Mouse (Mus musculus) liver, adult 2 months (tissue): ENCODE results near the gene Tmtc4. TPM values are rescaled to one million over a fixed set of nuclear protein-coding genes. Genes with fewer than 3 reads are reported as not detected.

Source experiments
- DNase-seq: peaks from one replicate; pipeline ENCODE4 v3.0.0-alpha.2; 2011; ENCODE audit warnings: low read depth, low spot score; ENCODE audit errors: extremely low read depth
- H3K27ac ChIP-seq: fragments of 200-500 bp; replicated peaks from 2 replicates; pipeline ENCODE4 v1.5.1; 2012; ENCODE audit warnings: low read depth, mild to moderate bottlenecking, control low read depth, inconsistent platforms, low read length; ENCODE audit not compliant: insufficient read depth
- H3K27me3 ChIP-seq: fragments of 200-500 bp; 2 replicates; pipeline ENCODE4 v1.6.1; 2012; ENCODE audit warnings: mild to moderate bottlenecking, moderate library complexity, low read length, inconsistent platforms; ENCODE audit not compliant: control insufficient read depth, insufficient read depth
- H3K36me3 ChIP-seq: fragments of 200-500 bp; 2 replicates; pipeline ENCODE4 v1.6.1; 2012; ENCODE audit warnings: low read length, inconsistent platforms; ENCODE audit not compliant: control insufficient read depth, insufficient read depth
- H3K4me1 ChIP-seq: fragments of 200-500 bp; 2 replicates; pipeline ENCODE4 v1.6.1; 2011; ENCODE audit warnings: low read length; ENCODE audit not compliant: control insufficient read depth, insufficient read depth
- H3K4me3 ChIP-seq: fragments of 200-500 bp; 2 replicates; pipeline ENCODE4 v1.5.1; 2011; ENCODE audit warnings: low read depth, mild to moderate bottlenecking, control low read depth, low read length, moderate library complexity; ENCODE audit not compliant: insufficient read depth
- H3K79me2 ChIP-seq: fragments of 200-500 bp; 2 replicates; pipeline ENCODE4 v1.6.1; 2012; ENCODE audit warnings: inconsistent platforms, mild to moderate bottlenecking, low read length, moderate library complexity; ENCODE audit not compliant: control insufficient read depth, insufficient read depth
- H3K9ac ChIP-seq: fragments of 200-500 bp; 2 replicates; pipeline ENCODE4 v1.6.1; 2012; ENCODE audit warnings: low read depth, mild to moderate bottlenecking, control low read depth, inconsistent platforms, low read length
- CTCF ChIP-seq: fragments of 200-500 bp; IDR thresholded peaks from 2 replicates; pipeline ENCODE4 v1.5.1; 2011; ENCODE audit warnings: low read depth, low read length, control low read depth
- POLR2A ChIP-seq: fragments of 200-500 bp; IDR thresholded peaks from 2 replicates; pipeline ENCODE4 v1.6.1; 2011; ENCODE audit warnings: low read length, control low read depth; ENCODE audit not compliant: insufficient read depth; ENCODE audit errors: extremely low read depth
- WGBS: fragments of 180-500 bp; shearing (Covaris S2); methylation state at CpG from one replicate; pipeline ENCODE4 v1.1.7; 2018; 5-methylcytosine and 5-hydroxymethylcytosine counted together
- polyA plus RNA-seq: library from polyadenylated mRNA; depleted of rRNA; stranded (reverse); fragments of >200 nt; gene quantifications from 2 replicates; pipeline ENCODE4 v1.2.3, GENCODE M21; 2012
- total RNA-seq: library from RNA; depleted of rRNA; stranded (reverse); fragments of >200 nt; gene quantifications from 2 replicates; pipeline ENCODE4 v1.2.3, GENCODE M21; 2014

The Tmtc4 gene
- total and polyA plus RNA-seq, 2 experiments = 5.3 to 7.0 TPM

GRCm38 (mm10) chr14:122942757-122943474, 40.9 kb downstream of the Tmtc4 start:
- 94% methylated on average over 4 of the region's 4 CpGs for WGBS
- H3K9ac ChIP-seq = no peak overlapping the region

GRCm38 (mm10) chr14:122936460-122936859, 47.4 kb downstream of the Tmtc4 start:
- Histone ChIP-seq H3K4me3 (no peak overlapping the region), H3K9ac (no peak overlapping the region), H3K79me2 (no peaks in the 10 kb centered on the region), H3K27ac (no peak overlapping the region), H3K36me3 (peaks cover 7% of the 10 kb centered on the region; the same call in 1 of the 2 replicates), H3K27me3 (no peaks in the 10 kb centered on the region), H3K4me1 (no peaks in the 10 kb centered on the region)
- 68% methylated on average over 1 of the region's 1 CpGs for WGBS
- TF ChIP-seq POLR2A (no peak), CTCF (0 out of 2 replicates have a peak, but pooled peaks have one; percentile 5)
- DNase-seq = no peak

More at GRCm38 (mm10) chr14:122942757-122943474, 40.9 kb downstream of the Tmtc4 start:
- no peaks in the 10 kb centered on the region for H3K27me3 ChIP-seq
- DNase-seq = no peak
- H3K27ac ChIP-seq = no peak overlapping the region
- TF ChIP-seq CTCF (no peak), POLR2A (no peak)
- peaks cover 2% of the 10 kb centered on the region; the same call in 1 of the 2 replicates for H3K4me1 ChIP-seq
- no peak overlapping the region for H3K4me3 ChIP-seq
- no peaks in the 10 kb centered on the region for H3K79me2 ChIP-seq
- H3K36me3 ChIP-seq = peaks cover 6% of the 10 kb centered on the region

GRCm38 (mm10) chr14:122920011-122920410, 63.8 kb downstream of the Tmtc4 start:
- Histone ChIP-seq H3K4me1 (no peaks in the 10 kb centered on the region), H3K79me2 (no peaks in the 10 kb centered on the region; the same call in 1 of the 2 replicates), H3K36me3 (peaks cover 8% of the 10 kb centered on the region; the same call in 1 of the 2 replicates), H3K27ac (no peak overlapping the region), H3K4me3 (no peak overlapping the region), H3K9ac (no peak overlapping the region), H3K27me3 (no peaks in the 10 kb centered on the region)
- TF ChIP-seq CTCF = no peak
- no peak for TF ChIP-seq POLR2A
- no peak for DNase-seq
- 93% methylated on average over 5 of the region's 5 CpGs for WGBS

GRCm38 (mm10) chr14:122917676-122918075, 66.2 kb downstream of the Tmtc4 start:
- no peaks in the 10 kb centered on the region; the same call in 1 of the 2 replicates for H3K4me1 ChIP-seq
- H3K36me3 ChIP-seq = peaks cover 3% of the 10 kb centered on the region; the same call in 1 of the 2 replicates
- H3K9ac ChIP-seq = no peak overlapping the region
- 100% methylated on average over 1 of the region's 1 CpGs for WGBS
- TF ChIP-seq CTCF = no peak
- no peak for TF ChIP-seq POLR2A
- H3K4me3 ChIP-seq = no peak overlapping the region
- no peaks in the 10 kb centered on the region for H3K27me3 ChIP-seq
- DNase-seq = no peak
- no peaks in the 10 kb centered on the region; the same call in 1 of the 2 replicates for H3K79me2 ChIP-seq
- no peak overlapping the region for H3K27ac ChIP-seq

GRCm38 (mm10) chr14:122913657-122914056, 70.2 kb downstream of the Tmtc4 start, which contains the start of gene Ggact:
TSS of gene Ggact (minus strand) at chr14:122913757.
- whole genome bisulfite sequencing = 85% methylated on average over 6 of the region's 6 CpGs
- Histone ChIP-seq H3K4me3 (peak within 1 kb of the TSS; percentile 93), H3K27ac (peak within 1 kb of the TSS; percentile 100)

More at GRCm38 (mm10) chr14:122913657-122914056, 70.2 kb downstream of the Tmtc4 start, which contains the start of gene Ggact:
- TF ChIP-seq CTCF (no peak), POLR2A (no peak)
- H3K36me3 ChIP-seq = no peaks in the 10 kb centered on the region
- no peaks in the 10 kb centered on the region for H3K27me3 ChIP-seq
- no peak for DNase-seq
- H3K4me1 ChIP-seq = peaks cover 10% of the 10 kb centered on the region
- peak within 1 kb of the TSS; percentile 95 for H3K9ac ChIP-seq
- H3K79me2 ChIP-seq = no peaks in the 10 kb centered on the region; the same call in 1 of the 2 replicates
